Mouse (Mus musculus): ENCODE measurements at regions not wholly inside any gene's neighbourhood (a gene's known extent, or its start where the extent isn't known, plus 50 kb on each side); places are given as distances from the start of the nearest gene placed in this dataset.
A peak's percentile ranks its signal among the peaks of the same experiment; 100 is the strongest.

DNA sequence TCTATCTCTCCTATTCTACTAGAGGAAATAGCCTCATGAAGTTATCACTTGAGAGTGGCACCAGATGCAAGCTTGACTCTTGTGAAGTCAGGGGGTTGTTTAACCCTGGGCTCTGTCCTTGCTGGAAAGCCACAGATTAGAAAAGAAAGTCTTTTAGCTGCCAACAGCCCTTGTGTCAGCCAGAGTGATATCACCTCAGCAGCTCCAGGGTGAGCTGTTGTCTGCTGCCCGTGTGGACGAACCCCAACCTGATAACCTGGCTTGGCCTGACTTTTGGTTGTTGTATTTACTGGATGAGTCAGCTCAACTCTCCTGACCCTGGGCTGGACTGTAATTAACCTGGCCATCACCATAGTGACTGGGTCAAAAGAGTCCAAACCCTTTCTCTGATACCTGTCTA, 88.6 kb upstream of the Serbp1 start:
- no peak for DNase-seq

DNA sequence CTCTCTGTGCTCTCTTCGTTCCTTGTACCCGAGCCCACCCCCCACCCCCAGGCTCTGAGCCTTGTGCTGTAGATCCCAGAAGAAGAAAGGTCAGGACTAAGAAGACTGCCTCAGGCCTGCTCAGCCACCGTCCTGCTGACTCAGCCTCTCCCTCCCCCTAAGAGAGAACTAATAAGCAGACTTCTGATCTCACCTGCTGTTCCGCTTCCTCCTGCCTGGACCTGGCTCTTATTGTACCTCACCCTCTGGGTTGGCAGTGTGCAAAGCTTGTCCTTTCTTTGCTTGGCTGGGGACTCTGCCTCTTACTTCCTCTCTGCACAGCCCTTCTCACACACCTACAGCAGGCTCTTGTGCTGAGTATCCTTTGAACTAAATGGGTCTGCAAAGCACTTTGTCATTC, 91.3 kb upstream of the Serbp1 start:
- DNase-seq: peak in 1 of 2 experiments; percentile 27

DNA sequence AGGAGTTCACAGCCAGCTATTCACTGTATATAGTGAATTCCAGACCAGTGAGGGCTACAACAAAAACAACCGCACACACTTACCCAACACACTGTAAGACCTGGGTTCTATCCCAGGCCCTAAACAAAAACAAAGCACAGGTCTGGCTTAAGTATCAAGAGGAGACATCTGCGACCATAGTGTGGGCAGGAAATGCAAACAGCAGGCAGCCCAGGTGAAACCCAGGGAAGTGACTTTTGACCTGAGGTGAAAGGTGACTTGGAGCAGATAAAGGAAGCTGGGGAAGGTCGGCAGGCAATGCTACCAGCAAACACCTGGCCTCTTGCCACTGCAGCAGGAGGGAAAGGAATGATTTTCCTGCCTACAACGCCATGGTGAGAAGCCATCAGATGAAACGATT, 92.0 kb upstream of the Serbp1 start:
- DNase-seq: no peak

DNA sequence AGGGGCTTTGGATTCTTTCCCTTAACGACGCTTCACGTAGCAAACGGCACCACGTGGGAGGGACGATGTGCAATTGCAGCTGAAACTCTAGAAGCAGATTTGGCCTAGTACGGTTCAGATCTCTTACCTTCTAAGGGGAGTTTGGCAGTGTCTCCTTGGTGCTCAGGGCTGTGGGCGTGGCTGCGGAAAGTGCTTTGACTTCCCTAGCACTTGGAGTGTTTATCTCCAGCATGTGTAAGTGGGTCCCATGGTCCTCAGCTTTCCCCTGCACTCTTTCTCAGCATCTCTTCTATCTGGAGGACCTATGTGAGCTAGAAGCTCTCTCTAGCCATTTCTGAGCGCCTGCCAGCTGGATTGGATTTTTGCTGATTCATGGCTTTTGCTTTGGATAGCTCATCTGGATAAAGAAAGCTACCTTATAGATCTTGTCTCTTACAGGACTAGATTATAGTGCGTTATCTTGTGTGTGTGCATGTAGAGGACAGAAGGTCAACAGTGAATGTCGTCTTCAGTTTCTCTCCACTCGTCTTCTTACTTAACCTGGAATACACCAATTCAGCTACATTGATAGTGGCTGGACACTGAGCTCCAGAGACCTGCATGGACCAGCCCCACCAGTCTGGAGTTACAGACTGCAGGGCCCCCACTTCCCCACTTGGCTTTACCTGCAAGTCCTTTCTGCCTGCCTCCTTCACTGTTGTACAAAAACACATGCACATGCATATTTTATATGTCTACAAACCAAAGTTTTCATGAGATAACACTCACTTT, 92.8 kb upstream of the Serbp1 start:
- peak in 1 of 2 experiments; percentile 10 for DNase-seq

DNA sequence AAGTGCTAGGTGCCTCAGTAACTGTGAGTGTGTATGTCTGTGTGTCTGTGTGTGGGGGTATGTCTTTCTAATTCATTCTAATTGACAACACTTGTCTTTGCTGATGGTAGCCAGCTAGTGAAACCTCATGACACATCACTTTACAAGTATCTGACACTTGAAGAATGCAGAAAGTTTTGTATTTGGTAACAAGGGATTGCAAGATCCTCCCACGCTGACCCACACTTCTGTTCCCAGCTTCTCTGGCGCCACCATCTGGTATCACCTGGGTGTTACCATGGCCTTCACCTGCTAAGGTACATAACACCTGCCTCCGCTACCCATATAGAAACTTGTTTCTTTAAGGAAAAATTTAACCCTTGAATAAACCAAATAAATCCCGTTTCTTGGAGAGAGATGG, 95.8 kb upstream of the Serbp1 start:
- DNase-seq: peak; percentile 82 to 86

DNA sequence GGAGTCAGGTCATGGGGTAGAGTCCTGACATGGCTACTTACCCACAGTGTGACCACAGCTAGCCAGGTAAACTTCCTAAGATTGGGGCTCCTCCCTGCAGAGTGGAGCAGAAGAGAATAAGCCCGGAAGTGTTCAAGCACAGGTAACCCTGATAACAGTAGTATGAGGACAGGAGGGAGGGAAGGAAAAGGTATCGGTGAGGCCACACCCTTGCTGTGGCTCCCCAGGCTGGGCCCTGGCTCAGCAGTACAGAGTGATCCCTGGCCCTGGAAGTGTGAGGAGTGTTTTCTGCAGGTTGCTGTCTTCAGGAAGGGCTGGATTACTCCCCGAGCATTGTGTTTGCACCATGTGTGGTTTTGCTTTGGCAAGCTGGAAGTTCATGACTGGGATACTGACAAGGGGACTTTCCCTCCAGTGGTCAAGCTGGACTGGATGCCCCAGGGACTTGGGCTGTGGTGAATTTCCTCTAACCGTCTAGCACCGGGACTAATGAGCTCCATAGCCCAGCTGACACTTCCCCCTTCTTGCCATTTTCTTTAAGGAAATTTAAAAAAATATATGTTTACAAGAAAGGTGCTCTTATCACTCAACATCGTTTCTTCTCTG, 97.2 kb upstream of the Serbp1 start:
- DNase-seq: no peak

DNA sequence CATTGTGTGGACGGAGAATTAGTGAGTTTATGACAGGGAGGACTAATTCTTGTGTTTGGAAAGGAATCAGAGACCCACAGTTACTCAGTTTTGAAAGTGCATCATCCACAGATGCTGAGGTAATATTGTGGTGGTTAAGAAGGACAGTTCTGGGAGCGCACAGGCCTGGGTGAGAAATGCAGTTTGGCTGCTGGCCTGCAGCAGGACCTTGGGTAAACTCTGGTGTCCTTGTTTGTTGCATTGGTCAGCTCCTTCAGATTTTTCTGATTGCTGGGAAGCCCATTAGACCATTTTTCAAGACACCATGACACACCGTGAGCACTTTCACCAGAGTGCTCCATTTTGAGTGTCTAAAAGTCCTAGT, 99.0 kb upstream of the Serbp1 start:
- no peak for DNase-seq

DNA sequence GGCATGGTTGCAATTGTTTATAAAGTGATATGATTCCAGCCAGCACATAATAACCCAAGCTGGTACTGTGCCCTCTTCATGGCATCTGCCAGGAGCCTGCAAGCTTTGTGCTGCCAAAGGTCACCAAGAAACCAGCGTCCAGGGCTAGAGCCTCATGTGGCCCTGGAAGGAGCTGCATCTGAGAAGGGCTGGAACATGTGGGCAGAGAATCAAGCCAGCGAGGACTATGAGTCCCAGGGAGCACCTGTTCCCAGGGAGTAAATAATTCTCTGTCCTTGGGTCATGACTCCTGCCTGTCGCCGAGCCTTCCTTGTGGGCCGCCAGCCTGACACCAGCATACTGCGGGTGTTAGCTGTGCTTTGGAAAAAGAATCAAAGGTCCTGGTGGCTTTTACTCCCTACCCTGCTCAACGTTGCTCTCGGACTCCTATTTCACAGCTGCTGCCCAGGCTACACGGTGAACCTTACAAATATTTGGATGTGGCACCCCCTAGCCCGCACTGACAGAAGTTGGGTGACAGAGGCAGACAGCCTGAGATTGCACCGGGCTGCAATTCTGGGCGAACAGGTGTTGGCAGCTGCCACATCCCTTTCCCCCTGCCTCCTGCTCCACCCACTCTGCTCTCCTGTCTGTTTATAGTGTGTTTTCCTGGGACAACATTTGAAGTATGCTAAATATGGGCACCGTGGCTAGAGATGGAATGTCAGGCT, 99.5 kb upstream of the Serbp1 start:
- DNase-seq: peak; percentile 58 to 72

DNA sequence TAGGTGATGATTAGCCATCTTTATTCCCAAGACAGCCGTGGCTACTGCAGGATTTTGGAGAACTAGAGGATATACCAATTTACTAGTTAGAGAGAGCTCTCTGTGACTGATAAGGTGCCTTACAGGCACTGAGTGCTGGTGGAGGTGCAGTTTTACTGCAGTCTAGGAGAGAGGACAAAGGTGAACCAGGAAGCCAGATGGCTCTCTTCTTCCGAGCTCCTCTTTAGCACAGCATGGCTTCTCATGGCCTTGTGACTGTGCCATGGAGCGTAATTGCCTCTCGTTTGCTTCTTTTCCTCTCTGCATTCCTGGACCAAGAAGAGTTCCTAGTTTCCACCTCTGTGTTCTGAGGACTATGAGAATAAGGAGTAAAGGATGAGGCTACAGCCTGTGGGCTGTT, 100.2 kb upstream of the Gadd45a start:
- no peak for DNase-seq

DNA sequence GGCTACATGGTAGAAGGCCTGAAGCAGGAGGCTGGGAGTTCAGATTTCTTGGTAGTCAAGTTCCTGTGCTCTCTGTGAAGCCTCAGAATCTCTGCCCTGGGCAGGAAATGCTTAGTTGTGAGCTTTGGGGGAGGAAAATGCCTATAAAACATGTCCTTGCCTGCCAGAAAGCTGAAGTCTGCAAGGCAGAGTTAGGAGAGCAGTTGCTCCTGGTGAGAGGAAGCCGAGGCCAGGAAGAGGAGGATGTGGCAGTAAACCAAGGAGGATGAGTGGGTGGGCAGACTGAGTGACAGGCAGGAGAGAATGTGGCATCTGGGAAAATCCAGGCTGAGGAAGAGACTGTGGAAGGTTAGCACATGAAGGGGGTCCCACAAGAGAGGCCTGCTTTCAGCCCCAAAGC, 97.7 kb upstream of the Gadd45a start:
- DNase-seq: peak in 1 of 2 experiments; percentile 41

DNA sequence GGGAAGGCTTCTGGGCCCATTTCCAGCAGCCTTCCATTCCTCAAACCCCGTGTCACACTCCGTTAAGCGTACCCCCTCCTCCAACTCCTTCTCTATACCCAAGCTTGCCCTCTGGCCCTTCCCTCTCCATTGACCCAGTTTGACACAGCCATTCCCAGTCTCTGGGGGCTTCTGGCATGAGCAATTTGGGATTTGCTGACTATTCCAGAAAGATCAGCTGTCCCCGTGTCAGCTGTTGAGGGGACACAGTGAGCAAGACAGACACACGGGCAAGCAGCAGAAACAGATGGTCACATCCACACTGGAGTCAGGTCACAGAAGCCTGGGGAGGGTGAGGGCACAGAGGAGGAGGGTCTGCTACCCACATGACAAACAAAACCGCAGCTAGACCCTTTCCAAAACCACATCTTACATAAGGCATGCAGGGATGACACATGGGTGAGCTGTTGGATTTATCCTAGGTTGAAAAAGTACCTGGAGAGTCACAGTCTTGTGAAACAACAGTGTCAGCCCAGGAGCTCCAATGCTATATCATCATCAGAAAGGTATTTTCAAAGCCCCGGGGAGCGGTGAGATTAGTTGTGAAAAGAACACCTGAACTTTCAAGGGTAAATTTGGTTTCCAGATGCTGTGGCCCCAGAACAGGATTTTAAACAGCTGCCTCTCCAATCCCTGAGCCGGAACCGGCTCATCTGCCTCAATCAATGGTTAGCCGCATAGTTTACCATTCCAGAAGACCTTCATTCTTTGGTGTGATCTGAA, 93.5 kb upstream of the Gadd45a start:
- no peak for DNase-seq

DNA sequence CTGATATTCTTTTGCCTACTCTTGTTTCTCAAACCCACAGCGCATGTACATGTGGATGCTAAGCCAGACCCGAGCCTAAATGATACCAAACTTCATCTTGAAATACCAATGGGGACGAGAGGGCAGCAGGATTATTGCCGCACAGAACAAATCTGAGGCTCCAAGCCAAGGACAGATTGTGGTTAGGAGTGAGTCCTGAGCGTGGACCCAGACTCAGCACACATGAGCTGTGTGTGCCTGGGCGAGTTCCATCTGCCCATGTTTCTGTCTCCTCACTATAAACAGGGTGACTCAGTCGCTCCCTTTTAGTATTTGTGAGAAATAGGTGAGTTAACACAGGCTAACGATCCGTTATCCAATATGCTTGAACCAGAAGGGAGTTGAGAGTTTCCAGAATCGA, 92.4 kb upstream of the Gadd45a start:
- DNase-seq: no peak

DNA sequence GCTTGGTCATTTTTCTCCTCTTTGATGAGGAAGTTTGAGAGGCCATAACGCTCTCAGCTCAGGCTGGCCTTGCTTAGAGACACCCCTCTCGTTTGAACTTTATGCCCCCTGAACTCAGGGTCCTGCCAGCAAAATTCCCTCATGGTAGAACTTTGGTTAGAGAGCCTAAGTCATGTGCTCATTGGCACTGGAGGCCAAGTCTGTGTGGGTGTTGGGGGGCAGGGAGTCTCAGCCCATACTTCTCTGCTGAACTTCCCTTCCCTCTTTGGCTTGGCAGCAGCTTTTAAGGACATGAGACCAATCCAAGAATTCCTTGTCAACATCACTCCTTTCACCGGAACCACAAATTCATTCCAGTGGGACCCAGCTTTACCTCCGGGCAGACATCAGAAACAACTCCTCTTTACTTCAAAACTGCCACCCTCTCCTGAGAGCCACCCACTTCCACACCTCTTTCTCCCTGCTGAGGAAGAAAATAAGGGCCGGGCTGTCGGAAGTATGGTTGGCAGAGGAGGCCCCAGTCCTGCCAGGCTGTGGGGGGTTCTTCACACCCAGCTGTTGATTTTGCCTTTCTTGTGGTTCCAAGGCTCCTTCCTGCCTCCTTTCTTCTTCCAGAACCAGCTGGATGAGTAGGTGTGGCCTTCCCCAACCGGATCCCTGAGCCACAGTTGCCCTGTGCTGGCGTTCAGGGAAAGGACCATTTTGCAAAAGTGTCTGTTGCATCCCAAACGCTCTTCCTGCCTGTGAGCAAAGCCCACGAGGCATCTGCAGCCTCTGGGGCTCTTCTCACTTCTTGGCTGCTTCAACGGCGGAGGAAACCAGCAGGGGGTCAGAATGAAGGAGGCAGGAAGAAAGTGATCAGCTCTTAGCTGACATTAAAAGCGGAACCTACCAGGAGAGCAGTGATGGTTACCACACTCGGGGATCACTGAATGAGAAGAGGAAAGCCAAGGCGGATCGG, 91.5 kb upstream of the Gadd45a start:
- no peak for DNase-seq

DNA sequence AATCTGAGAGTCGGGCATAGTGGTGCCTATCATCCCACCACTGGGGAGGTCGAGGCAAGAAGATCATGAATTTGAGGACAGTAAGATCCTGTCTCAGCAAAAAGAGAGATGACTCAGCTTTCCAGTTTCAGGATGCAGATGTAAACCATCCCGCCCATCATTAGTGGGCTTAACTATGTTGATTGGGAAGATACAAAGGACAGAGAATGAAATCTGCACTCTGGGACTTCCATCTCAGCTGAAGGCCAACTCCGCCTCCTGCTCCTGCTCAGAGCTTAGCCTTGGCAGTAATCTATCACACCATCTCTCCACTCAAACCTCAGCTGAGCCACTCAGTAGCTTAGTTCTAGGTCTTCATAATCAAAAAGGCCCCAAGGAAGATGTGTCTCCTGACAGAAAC, 90.5 kb upstream of the Gadd45a start:
- DNase-seq: no peak

DNA sequence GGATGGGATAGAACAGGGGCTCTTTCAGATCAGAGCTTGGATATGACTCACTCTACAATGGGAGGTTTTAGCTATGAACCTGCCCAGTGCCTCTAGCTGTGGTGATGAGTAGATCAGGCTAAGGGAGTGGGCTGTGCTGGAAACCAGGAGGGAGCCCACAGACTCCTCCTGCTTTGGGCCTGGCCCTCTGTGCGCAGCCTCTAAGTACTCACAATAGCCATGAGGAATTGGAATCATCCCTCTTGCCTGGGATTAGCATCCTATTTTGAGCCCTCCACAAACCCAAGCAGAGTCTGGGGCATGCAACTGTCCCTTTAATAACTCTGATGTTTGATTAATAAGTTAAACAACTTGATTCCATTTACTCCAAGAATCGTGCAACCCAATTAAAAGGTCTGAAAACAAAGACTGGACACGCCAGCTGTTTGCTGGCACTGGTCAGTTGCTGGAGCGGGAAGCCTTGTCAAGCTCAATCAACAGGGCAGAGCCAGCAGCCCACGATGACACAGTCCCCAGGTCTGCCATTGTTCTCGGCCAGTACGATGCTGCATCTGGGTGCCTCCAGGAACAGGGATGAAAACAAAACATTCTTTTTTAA, 88.6 kb upstream of the Gadd45a start:
- no peak for DNase-seq

DNA sequence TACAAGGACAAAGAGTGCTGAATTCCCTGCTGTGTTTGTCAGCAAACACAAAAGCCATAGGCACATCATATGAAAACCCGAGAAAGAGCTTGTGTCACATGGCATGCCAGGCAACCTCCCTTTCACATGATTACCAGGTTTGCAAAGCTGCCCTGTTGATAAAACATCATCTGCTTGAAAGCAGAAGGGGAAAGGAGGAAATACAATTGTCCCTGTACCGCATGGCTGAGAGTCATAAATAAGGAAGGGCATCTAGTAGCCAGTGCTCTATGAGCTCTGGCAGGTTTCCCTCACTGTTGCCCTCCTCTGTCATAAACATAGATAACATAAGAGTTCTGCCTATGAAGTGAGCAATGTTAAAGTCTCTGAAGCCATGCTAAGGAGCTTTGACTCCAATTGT, 86.8 kb upstream of the Gadd45a start:
- no peak for DNase-seq

DNA sequence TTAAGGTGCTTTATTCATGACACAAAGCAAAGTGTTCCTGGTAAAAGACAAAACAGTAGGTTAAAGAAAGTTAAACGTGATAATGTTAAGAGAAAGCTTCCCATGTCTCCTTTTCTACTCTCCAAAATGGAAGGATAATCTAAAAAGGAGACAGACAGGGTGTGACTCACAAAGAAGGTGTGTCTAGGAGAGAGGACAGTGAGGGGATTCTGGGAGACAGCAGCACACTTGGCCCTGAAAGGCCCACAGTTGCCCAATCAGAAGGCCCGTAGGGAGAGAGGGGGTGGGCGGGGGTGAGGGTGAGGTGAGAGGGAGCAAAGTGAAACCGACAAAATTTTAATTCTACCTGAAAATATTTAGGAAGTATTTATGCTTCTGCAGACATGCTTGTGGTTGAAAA, 85.8 kb upstream of the Gadd45a start:
- no peak for DNase-seq

DNA sequence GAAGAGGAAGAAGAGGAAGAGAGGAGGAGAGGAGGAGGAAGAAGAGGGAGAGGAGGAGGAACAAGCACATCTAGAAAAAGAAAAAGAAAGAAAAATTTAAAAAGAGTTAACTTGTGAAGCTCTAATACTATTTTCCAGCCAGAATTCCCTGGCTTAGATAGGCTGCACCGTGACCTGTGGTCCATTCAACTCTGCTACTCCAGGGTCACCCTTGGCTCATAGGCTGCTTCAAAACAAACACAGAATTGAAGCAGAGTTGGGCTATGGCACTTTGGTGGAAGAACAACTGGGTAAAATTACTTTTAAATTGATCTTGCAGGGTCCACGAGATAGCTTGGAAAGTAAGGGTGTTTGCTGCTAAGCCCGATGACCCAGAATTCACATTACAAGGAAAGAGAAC, 79.0 kb upstream of the Gadd45a start:
- DNase-seq: no peak

DNA sequence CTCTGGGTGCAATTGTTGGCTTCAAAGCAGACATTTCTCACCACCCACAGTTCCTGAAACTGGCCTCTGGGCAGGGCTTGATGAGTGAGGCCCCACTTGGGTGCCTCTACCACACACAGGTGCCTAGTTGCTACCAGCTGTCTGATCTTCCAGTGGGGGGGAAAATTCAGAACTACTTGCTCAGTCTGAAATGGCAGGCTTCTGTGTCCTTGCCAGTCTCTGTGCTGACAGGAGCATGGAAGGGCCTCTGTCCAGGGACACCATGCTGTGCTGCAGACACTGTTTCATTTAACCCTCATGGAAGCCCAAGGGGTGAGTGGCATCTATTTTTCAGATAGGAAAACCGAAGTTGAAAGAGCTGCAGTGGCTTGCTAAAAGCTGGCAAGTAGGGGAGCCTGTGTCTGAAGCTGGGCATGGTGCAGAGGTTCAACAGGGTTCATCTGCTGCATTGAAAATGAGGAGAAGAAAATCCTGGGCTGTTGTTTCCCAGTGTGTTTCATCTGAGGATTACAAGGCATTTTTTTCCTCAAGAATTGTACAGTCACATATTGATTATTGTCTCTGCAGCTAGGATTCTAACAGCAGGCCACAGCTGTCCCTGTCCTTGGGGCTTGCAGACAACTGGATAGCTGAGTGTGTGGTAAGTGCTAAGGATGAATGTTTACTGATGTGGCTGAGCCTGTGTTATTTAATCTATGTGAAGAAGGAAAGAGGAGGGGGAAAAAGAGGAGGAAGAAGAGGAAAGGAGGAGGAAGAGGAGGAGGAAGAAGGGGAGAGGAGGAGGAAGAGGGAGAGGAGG, 78.4 kb upstream of the Gadd45a start:
- no peak for DNase-seq

DNA sequence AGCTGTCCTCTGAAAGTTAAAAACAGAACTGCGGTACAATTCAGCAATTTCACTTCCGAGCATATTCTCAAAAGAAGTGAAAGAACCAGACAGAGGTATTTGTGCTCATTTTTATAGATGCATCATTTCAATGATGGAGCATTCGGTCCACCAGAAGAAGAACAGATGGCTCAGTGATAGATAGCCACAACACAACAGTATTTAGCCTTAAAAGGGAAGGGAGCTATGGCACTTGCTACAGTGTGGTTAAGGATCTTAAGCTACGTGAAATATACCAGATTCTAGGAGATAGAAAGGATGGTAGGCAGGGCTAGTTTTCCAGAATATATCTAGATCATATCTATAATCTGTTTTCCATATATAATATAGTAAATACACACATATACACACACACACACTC, 77.5 kb upstream of the Gadd45a start:
- DNase-seq: no peak

DNA sequence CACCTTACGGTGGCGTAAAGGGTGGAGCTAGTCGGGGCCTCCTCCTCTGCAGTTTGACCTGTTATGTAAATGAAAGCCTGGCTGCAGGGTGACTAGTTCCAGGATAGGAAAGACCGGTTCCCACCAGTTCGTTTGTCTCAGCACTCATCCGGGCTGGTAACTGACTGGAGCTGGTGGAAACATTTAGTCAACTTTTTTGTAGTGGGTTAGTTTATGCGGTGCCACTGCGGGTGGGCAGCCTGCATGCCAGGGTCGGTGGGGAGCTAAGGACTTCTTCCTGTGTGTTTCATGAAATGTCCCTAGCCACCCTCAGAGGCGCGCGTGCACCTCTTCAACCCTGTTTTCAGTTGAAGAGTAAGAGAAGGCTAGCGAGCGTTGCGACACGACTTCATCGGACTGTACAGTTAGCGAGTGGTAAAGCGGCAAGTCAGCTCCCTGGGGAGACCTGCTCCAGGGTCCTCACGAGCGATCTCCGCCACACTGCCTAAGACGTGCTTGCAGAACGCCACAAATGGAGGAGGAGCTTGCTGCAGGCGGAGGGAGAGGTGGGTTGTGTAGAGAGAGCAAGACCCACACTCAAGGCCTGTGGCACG, 76.5 kb upstream of the Gadd45a start:
- DNase-seq: peak; percentile 30 to 60
